8 mouse cellular contexts compared by ENCODE assay signal in the genomic region with DNA sequence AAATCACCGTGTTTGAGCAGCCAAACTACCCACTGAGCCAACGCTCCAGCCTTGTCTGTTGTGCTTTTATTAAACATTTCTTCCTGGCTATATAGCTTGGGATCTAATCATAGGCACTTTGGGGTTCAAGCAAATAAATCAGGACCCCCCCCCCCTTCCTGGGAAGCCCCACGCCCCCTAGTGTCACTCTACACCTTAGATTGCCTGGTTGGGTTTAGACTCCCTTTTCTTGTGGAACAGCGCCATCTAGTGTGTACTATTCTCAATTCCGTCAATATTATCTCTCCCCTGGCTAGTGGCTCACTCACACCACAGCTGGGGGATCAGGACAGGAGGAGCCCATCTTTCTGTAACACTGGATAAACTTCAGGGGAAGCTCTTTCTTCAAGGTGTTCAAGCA.
DNase-seq lines count a peak whose midpoint lies in the region; ATAC-seq lines count a peak whose summit lies in the region.

No protein-coding gene starts in this region.

- no peak overlapping the region for H3K9ac ChIP-seq in forebrain, embryonic 11.5 days (ENCODE audit: low read length)

- H3K4me3 ChIP-seq in forebrain, embryonic 11.5 days (ENCODE audit: low read depth, low read length) = no peak overlapping the region

- H3K4me1 ChIP-seq in forebrain, embryonic 11.5 days (replicated peaks; ENCODE audit: control insufficient read depth, insufficient read depth, low read length) = no peaks in the 10 kb centered on the region

- no peak overlapping the region for H3K27ac ChIP-seq in forebrain, embryonic 11.5 days (ENCODE audit: low read depth, low read length)

- H3K4me2 ChIP-seq in forebrain, embryonic 11.5 days (ENCODE audit: low read depth, low read length, severe bottlenecking) = no peak overlapping the region

- no peaks in the 10 kb centered on the region for H3K9me3 ChIP-seq in forebrain, embryonic 11.5 days (ENCODE audit: control insufficient read depth, low read length)

- H3K36me3 ChIP-seq in forebrain, embryonic 11.5 days (ENCODE audit: control insufficient read depth, insufficient read depth, low read length) = no peaks in the 10 kb centered on the region
- no peaks in the 10 kb centered on the region for H3K36me3 ChIP-seq in splenic B cell, adult 2 months (ENCODE audit: control insufficient read depth, insufficient read depth, low read length, poor library complexity, severe bottlenecking)

- 33% methylated on average over 5 of the region's 5 CpGs for WGBS in forebrain, embryonic 11.5 days

- no peak for DNase-seq in frontal cortex, postnatal 25 days (ENCODE audit: low spot score in 2 of 2)
- DNase-seq in 3T3-L1 (ENCODE audit: low read depth, low spot score) (peak; percentile 89), ZHBTc4 (ENCODE audit: low read depth, low spot score) (peak; percentile 66)
- DNase-seq in forebrain, embryonic 11.5 days (ENCODE audit: low spot score) = peak; percentile 61
- DNase-seq in kidney, postnatal 4 days = peak; percentile 30 to 50
- DNase-seq in splenic B cell, adult 2 months (ENCODE audit: low read depth, low spot score) = peak; percentile 65

- ATAC-seq in frontal cortex, adult (ENCODE audit: low TSS enrichment) = peak; percentile 76
- ATAC-seq in forebrain, embryonic 11.5 days (replicated peaks; ENCODE audit: low FRiP score) = no peak
- ATAC-seq in megakaryocyte, adult 5-6 weeks (ENCODE audit: poor library complexity, severe bottlenecking) = peak; percentile 51; the same call in 1 of the 2 replicates

- no peaks in the 10 kb centered on the region for H3K27me3 ChIP-seq in forebrain, embryonic 11.5 days (ENCODE audit: control insufficient read depth, insufficient read depth, low read length)
- no peaks in the 10 kb centered on the region for H3K27me3 ChIP-seq in splenic B cell, adult 2 months (ENCODE audit: control insufficient read depth, insufficient read depth, low read length, poor library complexity, severe bottlenecking)

Comparison
In these comparisons a context has a peak if more than half of its experiments do, and no peak if none do; other contexts are left out.
1. DNase-seq: peak in 3T3-L1 (single experiment), ZHBTc4 (single experiment), forebrain, embryonic 11.5 days (single experiment), kidney, postnatal 4 days (2 of 2) and splenic B cell, adult 2 months (single experiment); none in frontal cortex, postnatal 25 days (0 of 2).